Mouse (Mus musculus) left cerebral cortex, adult 11 months (tissue): ENCODE measurements around the gene Rfc4.

Source experiments
- DNase-seq: peaks from one replicate; pipeline ENCODE4 v3.0.0; 2022; ENCODE audit warnings: low spot score

Rfc4 gene

GRCm38 (mm10) chr16:23135421-23136149, 8.0 kb upstream of the Rfc4 start:
- DNase-seq = no peak

GRCm38 (mm10) chr16:23132336-23132735, 4.8 kb upstream of the Rfc4 start:
- no peak for DNase-seq

GRCm38 (mm10) chr16:23130303-23130702, 2.8 kb upstream of the Rfc4 start:
- DNase-seq = no peak

GRCm38 (mm10) chr16:23127311-23127672, 245 bp downstream of the Rfc4 start:
- DNase-seq = no peak

GRCm38 (mm10) chr16:23124398-23124797, 3.1 kb downstream of the Rfc4 start:
- no peak for DNase-seq

DNA sequence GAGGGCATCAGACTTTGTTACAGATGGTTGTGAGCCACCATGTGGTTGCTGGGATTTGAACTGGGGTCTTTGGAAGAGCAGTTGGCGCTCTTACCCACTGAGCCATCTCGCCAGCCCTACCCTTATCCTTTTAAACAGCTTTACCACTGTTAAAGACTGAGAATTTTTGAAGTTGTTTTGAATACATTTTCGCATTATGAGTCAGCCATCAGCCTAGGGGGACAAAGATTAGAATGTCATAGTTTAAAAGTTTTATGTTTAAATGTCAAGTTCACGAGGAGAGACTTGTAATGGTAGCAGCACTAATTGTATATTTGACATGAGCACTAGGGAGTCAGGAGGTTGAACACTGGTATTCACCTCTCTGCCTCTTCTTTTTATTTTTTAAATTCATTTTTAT, 4.4 kb downstream of the Rfc4 start:
- DNase-seq = no peak

DNA sequence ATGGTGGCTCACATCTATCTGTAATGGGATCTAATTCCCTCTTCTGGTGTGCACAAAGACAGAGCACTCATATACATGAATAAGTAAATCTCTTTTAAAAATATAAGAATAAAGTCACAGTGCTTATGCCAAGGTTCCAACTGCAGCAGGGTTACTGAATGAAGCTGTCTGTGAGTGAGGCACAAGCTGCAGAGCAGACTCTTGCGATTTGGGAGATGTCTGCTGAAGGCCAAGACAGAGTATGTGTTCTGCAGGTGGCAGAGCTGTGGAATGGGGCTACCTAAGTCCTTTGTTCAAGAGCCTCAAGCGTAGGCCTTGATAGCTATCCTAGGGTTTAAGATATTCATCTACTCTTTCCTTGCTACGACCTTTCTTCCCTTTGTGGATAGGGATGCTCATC, 5.1 kb downstream of the Rfc4 start:
- DNase-seq = no peak

GRCm38 (mm10) chr16:23117173-23117572, 10.4 kb downstream of the Rfc4 start:
- DNase-seq = no peak

- no peak for DNase-seq
Measured at GRCm38 (mm10) chr16:23115486-23115885, 12.1 kb downstream of the Rfc4 start.

- DNase-seq = no peak
Measured at GRCm38 (mm10) chr16:23114339-23115171, 13.0 kb downstream of the Rfc4 start.

- DNase-seq = no peak
Measured at GRCm38 (mm10) chr16:23113903-23114302, 13.6 kb downstream of the Rfc4 start.

GRCm38 (mm10) chr16:23112861-23113435, 14.6 kb downstream of the Rfc4 start:
- no peak for DNase-seq

GRCm38 (mm10) chr16:23112348-23112747, 15.2 kb downstream of the Rfc4 start:
- DNase-seq = no peak

- no peak for DNase-seq
Measured at GRCm38 (mm10) chr16:23109350-23110280, 17.9 kb downstream of the Rfc4 start.

DNA sequence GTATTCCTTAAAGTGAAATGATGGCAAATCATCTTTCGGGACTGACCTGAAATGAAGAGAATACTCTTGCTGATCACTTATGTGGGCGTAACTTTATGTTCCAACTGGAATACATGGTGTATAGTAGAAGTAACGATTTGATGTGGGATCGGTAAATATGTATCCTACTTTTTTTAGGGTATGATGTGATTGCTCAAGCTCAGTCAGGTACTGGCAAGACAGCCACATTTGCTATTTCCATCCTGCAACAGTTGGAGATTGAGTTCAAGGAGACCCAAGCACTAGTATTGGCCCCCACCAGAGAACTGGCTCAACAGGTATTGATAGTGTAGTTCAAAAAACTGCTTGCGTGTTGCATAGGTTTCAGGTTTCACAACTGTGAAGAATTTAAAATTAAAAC, 18.6 kb downstream of the Rfc4 start:
- no peak for DNase-seq

DNA sequence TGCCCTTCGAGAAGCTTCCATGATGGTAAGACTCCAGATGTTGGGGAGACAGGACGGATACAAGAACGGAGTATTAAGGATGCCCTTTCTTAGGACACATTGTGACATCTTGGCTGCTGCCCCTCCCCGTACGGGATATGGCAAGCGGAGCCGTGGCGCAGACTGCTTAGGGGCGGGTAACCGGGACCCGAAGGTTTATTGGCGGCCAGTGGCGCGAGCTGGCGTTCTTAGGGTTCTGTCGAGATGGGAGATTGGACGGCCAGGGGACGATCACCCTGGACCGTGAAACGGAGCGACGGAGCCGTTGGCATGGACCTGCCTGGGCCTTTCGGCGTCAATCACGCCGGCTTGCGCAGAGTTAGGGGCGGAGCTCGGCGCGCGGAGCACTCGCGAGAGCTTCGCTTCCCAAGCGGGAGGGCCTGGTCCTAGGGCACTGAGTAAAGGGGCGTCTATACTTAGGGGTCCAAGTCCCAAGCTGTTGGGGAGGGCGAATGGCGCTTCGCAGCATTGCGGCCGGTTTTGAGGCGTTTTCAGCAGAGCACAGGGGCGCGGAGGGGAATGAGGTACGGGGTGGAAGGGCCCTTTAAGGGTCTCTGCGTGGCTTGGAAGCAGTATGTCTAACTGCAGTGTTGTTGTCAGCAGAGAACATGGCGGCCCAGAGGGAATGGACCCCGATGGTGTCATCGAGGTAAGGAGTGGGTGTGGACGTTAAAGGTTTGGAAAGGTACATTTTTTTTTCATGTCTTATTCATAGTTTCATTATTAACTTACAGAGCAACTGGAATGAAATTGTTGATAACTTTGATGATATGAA, 19.4 kb downstream of the Rfc4 start:
- peak; percentile 71 for DNase-seq

DNA sequence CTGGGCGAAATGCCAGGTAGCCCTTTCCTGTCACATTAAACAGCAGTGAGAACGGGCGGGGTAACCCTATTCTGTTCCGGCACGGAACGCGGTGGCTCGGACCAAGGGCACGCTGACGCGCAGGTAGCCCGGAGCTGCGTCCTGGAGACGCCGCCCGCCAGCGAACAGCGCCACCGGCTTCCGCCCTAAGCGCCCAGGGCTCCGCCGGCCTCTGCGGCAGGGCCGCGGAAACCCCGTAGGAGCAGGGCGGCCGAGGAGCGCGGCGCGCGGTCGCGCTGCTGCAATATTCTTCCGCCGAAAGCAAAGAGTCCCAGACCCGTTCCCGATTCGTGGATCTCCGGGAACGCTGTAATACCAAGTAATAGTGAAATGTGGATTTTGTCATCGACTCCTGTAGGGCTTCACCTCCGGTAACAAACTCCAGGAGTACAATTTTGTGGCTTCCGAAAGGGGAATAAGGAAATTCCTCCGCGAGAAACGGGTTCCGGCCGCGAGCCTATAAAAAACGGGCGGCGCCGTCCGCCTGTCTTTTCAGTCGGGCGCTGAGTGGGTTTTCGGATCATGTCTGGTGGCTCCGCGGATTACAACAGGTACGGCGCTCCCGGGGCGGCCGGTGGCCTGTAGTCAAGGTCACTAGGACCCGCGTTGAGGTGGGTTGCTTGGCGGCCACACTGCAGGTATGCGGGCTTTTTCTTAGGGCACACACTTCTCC, 20.1 kb downstream of the Rfc4 start, which contains the start of gene Eif4a2:
TSS of gene Eif4a2 (plus strand) at position 214 of the 712 bp plus-strand sequence.
- peak; percentile 86 for DNase-seq

DNA sequence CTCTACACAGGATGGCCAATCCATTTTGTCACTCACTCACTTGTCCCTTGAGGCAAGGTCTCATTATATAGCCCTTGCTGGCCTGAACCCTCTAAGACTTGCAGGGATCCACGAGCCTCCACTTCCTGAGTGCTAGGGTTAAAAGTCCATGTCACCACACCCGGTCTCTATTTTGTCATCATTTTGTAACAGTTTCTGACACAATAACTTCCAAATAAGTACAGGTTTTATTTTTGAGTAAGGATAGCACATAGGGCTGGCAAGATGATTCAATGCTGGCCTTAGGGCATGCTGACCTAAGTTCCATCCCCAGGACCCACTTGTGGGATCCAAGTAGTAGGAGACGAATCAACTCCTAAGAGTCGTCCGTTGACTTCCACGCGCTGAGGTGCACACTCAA, 21.4 kb downstream of the Rfc4 start:
- no peak for DNase-seq

- no peak for DNase-seq
Measured at GRCm38 (mm10) chr16:23103841-23104240, 23.7 kb downstream of the Rfc4 start.

DNA sequence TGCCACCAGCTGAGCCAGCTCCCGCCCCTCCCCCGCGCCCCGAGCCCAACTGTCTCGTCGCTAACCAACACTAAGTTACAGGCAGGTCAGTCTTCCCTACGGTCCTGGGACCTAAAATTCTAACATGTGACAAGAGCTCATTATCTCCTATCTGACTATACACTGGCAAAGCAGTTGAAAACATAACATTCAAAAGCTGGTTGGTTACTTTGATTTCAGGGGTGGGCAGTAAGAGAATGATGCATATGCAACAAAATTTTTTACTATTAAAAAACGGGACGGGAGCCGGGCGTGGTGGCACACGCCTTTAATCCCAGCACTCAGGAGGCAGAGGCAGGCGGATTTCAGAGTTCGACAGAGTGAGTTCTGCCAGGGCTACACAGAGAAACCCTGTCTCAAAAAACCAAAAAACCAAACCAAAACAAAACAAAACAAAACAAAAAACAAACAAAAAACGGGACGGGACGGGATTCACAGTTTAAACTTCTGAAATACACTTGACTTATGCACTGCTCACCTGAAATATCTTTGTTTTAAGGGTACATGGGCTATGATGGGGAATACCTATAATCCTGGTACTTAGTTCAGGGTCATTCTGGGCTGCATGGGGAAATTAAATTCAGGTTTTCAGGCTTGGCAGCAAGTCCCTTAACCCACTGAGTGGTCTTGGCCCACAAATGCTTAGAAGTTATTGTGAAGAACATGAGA, 24.3 kb downstream of the Rfc4 start:
- no peak for DNase-seq
